Mouse (Mus musculus) T-helper 17 cell (primary cell): ENCODE measurements around the gene Acvr1.

ENCODE experiments used
- in situ Hi-C, 2 experiments: fragments of 300-600 bp; cut with MboI, MseI; formaldehyde crosslinking; loops; 1 replicate in 1 of 2; 2 replicates in 1 of 2; pipeline ENCODE4 v1.15.1; 2025; ENCODE audit warnings: high pct_unique_total_duplicates in 2 of 2

The Acvr1 gene

GRCm38 (mm10) chr2:58523097-58523496 lies 43.9 kb downstream of the Acvr1 start:
- in situ Hi-C loops: no loop called here

- in situ Hi-C loops: no loop called here
These were observed 45.3 kb downstream of the Acvr1 start for GRCm38 (mm10) chr2:58521621-58522020.

- in situ Hi-C loops: no loop called here
These were observed 46.2 kb downstream of the Acvr1 start for GRCm38 (mm10) chr2:58520727-58521126.

- in situ Hi-C loops: no loop called here
These were observed 48.4 kb downstream of the Acvr1 start for GRCm38 (mm10) chr2:58518517-58518916.

GRCm38 (mm10) chr2:58516920-58517319 lies 50.0 kb downstream of the Acvr1 start:
- in situ Hi-C loops: no loop called here

- in situ Hi-C loops: no loop called here
These were observed 51.0 kb downstream of the Acvr1 start for GRCm38 (mm10) chr2:58516000-58516399.

- in situ Hi-C loops: no loop called here
These were observed 52.5 kb downstream of the Acvr1 start for GRCm38 (mm10) chr2:58514489-58514888.

- in situ Hi-C loops: no loop called here
These were observed 53.7 kb downstream of the Acvr1 start for GRCm38 (mm10) chr2:58513212-58513611.

GRCm38 (mm10) chr2:58510192-58510591 lies 56.8 kb downstream of the Acvr1 start:
- in situ Hi-C loops: no loop called here

- in situ Hi-C loops: no loop called here
These were observed 61.5 kb downstream of the Acvr1 start for GRCm38 (mm10) chr2:58505306-58506090.

- in situ Hi-C loops: no loop called here
These were observed 70.1 kb downstream of the Acvr1 start for GRCm38 (mm10) chr2:58496647-58497410.

GRCm38 (mm10) chr2:58495271-58495670 lies 71.7 kb downstream of the Acvr1 start:
- in situ Hi-C loops: no loop called here

GRCm38 (mm10) chr2:58493685-58494635 lies 73.0 kb downstream of the Acvr1 start:
- in situ Hi-C loops: no loop called here

GRCm38 (mm10) chr2:58489275-58489674 lies 77.7 kb downstream of the Acvr1 start:
- in situ Hi-C loops: loop anchor here in 1 of 2 experiments (10.0 kb wide), 1 partner anchor 676 kb away; the partner anchor contains the start of genes Ccdc148 and Pkp4

GRCm38 (mm10) chr2:58488404-58488803 lies 78.6 kb downstream of the Acvr1 start:
- in situ Hi-C loops: loop anchor here in 1 of 2 experiments (10.0 kb wide), 1 partner anchor 676 kb away; the partner anchor contains the start of genes Ccdc148 and Pkp4

- in situ Hi-C loops: loop anchor here in 1 of 2 experiments (10.0 kb wide), 1 partner anchor 678 kb away; the partner anchor contains the start of genes Ccdc148 and Pkp4
These were observed 79.7 kb downstream of the Acvr1 start for GRCm38 (mm10) chr2:58487279-58487560.

GRCm38 (mm10) chr2:58486441-58487278 lies 80.3 kb downstream of the Acvr1 start:
- in situ Hi-C loops: loop anchor here in 1 of 2 experiments (10.0 kb wide), 1 partner anchor 678 kb away; the partner anchor contains the start of genes Ccdc148 and Pkp4

GRCm38 (mm10) chr2:58485683-58486082 lies 81.3 kb downstream of the Acvr1 start:
- in situ Hi-C loops: loop anchor here in 1 of 2 experiments (10.0 kb wide), 1 partner anchor 679 kb away; the partner anchor contains the start of genes Ccdc148 and Pkp4

GRCm38 (mm10) chr2:58485152-58485551 lies 81.8 kb downstream of the Acvr1 start:
- in situ Hi-C loops: loop anchor here in 1 of 2 experiments (10.0 kb wide), 1 partner anchor 680 kb away; the partner anchor contains the start of genes Ccdc148 and Pkp4
